ENCODE assay signal across 8 mouse cellular contexts in the genomic region with DNA sequence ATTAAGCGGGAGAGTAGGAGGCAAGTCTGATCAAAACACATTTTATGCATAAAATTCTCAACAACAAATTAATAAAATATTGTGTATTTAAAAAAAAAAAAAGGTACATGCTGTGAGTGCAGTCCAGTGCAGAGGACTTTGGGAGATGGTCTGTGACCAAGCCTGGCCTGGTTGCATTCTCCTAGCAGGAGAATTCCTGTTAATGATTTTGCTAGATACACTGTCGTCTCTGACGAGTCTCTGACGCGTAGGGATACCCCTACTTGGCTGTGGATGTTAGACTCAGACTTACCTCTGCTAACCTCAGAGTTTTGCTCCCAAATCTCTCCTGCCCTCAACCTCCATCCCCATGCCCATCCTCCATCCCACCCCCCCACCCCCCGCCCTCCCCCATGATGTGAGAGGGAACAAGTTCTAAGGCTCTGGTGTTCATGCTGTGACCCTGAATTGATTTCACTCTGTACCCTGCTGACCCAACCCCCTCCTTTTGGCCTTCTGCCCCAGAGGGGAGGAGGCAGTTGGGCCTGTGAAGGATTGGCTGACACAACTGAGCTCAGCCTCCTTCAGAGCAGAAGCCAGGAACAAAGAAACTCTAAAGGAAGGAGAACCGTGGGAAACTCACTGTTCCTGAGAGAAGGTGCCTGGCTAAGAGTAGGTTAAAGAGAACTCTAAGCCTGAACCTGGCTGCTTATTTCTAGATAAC. TPM values are rescaled to one million over a fixed set of nuclear protein-coding genes. Genes with fewer than 3 reads are reported as not detected.
DNase-seq lines count a peak whose midpoint lies in the region; ATAC-seq lines count a peak whose summit lies in the region.
"Had no signal": no experiment of that assay in that cellular context is flagged by ENCODE, and none has a peak within 500 bp of the region (broad histone marks: within the 10 kb centered on the region; RNA-seq: fewer than 3 reads in every experiment).

A gene (plus strand): TSS at position 580 of the 703 bp plus-strand sequence.

- peak within 1 kb of the TSS; percentile 63 for H3K27ac ChIP-seq in embryonic facial prominence, embryonic 10.5 days (replicated peaks)
- H3K27ac ChIP-seq in liver, embryonic 13.5 days = 0 out of 2 replicates have a peak within 1 kb of the TSS, but pooled peaks have one; percentile 13
- H3K27ac ChIP-seq: heart, embryonic 15.5 days had no signal

- H3K4me1 ChIP-seq in embryonic facial prominence, embryonic 10.5 days = peaks cover 10% of the 10 kb centered on the region
- H3K4me1 ChIP-seq in liver, embryonic 13.5 days (replicated peaks) = no peaks in the 10 kb centered on the region; the same call in 1 of the 2 replicates
- H3K4me1 ChIP-seq: heart, embryonic 15.5 days had no signal

- no peaks in the 10 kb centered on the region for H3K27me3 ChIP-seq in embryonic facial prominence, embryonic 10.5 days (replicated peaks; ENCODE audit: low read depth, poor library complexity, severe bottlenecking)
- H3K27me3 ChIP-seq in liver, embryonic 13.5 days = no peaks in the 10 kb centered on the region
- H3K27me3 ChIP-seq: heart, embryonic 15.5 days had no signal

- peak within 1 kb of the TSS; percentile 47 for H3K4me2 ChIP-seq in liver, embryonic 13.5 days
- H3K4me2 ChIP-seq: heart, embryonic 15.5 days had no signal

- H3K36me3 ChIP-seq in embryonic facial prominence, embryonic 10.5 days (replicated peaks) = no peaks in the 10 kb centered on the region
- H3K36me3 ChIP-seq in liver, embryonic 13.5 days = no peaks in the 10 kb centered on the region
- H3K36me3 ChIP-seq: heart, embryonic 15.5 days had no signal

- 23% methylated on average over 7 of the region's 7 CpGs for WGBS in embryonic facial prominence, embryonic 10.5 days
- 31% methylated on average over 7 of the region's 7 CpGs for WGBS in liver, embryonic 13.5 days (ENCODE audit: insufficient replicate concordance)

- H3K4me3 ChIP-seq in embryonic facial prominence, embryonic 10.5 days = no peak within 1 kb of the TSS
- H3K4me3 ChIP-seq in liver, embryonic 13.5 days (replicated peaks) = peak within 1 kb of the TSS; percentile 25
- H3K4me3 ChIP-seq: heart, embryonic 15.5 days had no signal

- H3K9me3 ChIP-seq in embryonic facial prominence, embryonic 10.5 days = no peaks in the 10 kb centered on the region
- H3K9me3 ChIP-seq in liver, embryonic 13.5 days (replicated peaks) = no peaks in the 10 kb centered on the region
- H3K9me3 ChIP-seq: heart, embryonic 15.5 days had no signal

- no peak within 1 kb of the TSS; the same call in 1 of the 2 replicates for H3K9ac ChIP-seq in liver, embryonic 13.5 days
- H3K9ac ChIP-seq: heart, embryonic 15.5 days had no signal

- peak; percentile 77 for ATAC-seq in liver, embryonic 13.5 days (ENCODE audit: low read depth)

- DNase-seq in urinary bladder, adult 2 months (ENCODE audit: low spot score) = no peak
- DNase-seq in urinary bladder, postnatal 4 days (ENCODE audit: low spot score in 2 of 2) = no peak
- DNase-seq in embryonic facial prominence, embryonic 10.5 days (ENCODE audit: low spot score) = peak; percentile 35
- peak; percentile 63 for DNase-seq in layer of hippocampus, adult 11-12 months (ENCODE audit: low spot score)
- no peak for DNase-seq in liver, embryonic 13.5 days
- DNase-seq in right cerebral cortex, postnatal 4 days = peak; percentile 42
- DNase-seq in thymus, adult 18-20 months = no peak

RNA-seq across cellular contexts. Expression of the gene that starts here (rescaled TPM):
- polyA plus RNA-seq in urinary bladder, adult 2 months (2012; rRNA removed) = 140 and 204 TPM in 2 replicates
- 0.49 and 1.4 TPM in 2 replicates for polyA plus RNA-seq in embryonic facial prominence, embryonic 10.5 days (2016; fragmentation: Nextera tagmentation; extraction: Ambion mirVana)
- 2.7 and 3.5 TPM in 2 replicates for polyA plus RNA-seq in liver, embryonic 13.5 days (2015; fragmentation: Nextera tagmentation; extraction: Ambion mirVana)
- polyA plus RNA-seq: heart, embryonic 15.5 days had no signal

Comparison
In these comparisons a context has a peak if more than half of its experiments do, and no peak if none do; other contexts are left out.
1. RNA of the gene that starts here (polyA plus RNA-seq): 140 to 204 TPM in urinary bladder, adult 2 months; 2.7 to 3.5 TPM in liver, embryonic 13.5 days and 0.49 to 1.4 TPM in embryonic facial prominence, embryonic 10.5 days; every median in the first group is over 10 times any median in the second.
2. DNase-seq: peak in embryonic facial prominence, embryonic 10.5 days (single experiment), layer of hippocampus, adult 11-12 months (single experiment) and right cerebral cortex, postnatal 4 days (single experiment); none in urinary bladder, adult 2 months (single experiment), urinary bladder, postnatal 4 days (0 of 2), liver, embryonic 13.5 days (single experiment) and thymus, adult 18-20 months (0 of 2).